Mouse (Mus musculus): ENCODE results near the gene Fiz1. TPM values are rescaled to one million over a fixed set of nuclear protein-coding genes. Genes with fewer than 3 reads are reported as not detected.
"Not testable (repeated sequence)": the region's sequence is repeated elsewhere in the genome, so short reads cannot be mapped to it uniquely, and the experiment has no call there.

Fiz1 gene
- polyA plus RNA-seq, 1 experiment: 79.3 TPM

DNA sequence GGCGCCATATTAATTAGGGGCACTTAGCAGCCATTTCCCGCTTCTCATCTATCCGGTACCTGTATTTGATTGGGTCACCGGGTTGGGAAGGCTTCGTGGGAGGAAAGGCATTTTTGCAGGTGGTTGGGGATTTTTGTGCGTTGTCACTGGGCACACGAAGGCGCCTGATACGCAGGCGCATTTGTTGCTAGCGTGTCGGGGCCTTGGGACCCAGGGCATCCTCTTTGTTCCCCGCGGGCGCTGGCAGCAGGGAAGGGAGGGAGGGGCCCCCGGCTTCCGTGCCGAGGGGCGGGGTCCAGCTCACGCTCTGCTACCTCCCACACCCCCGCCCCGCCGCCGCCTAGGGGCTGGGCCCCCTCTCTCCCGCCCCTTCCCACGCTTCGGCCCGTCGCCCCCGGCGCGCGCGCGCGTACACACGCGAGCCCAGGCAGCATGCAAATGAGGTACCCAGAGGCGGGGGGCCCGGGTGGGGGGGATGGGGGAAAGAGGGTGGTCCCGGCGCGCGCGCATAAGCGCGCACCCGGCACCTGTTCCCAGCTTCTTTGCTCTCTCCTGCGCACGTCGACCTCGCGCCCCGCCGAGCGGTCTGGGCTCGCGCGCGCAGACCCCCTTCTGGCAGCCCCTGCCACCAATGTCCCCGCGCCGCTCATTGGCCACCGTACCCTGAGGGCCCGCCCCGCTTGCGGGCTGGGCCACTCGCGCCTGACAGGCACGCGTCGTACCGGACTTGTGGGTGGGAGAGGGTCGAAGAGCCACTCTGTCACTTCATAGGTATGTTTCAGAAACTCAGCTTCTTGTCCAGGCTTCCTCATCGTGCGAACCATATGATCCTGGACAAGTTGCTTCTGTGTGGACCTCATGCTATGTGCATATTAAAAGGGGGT is 863 bp upstream of the Fiz1 start, which contains the start of gene Gm44973:
Gene Gm44973, plus strand, starts transcription at position 379 of the 884 bp plus-strand sequence.
- H3K27me3 ChIP-seq (ENCODE audit: control insufficient read depth, insufficient read depth, low read length): no peaks in the 10 kb centered on the region
- DNase-seq: peak; percentile 95
- H3K36me3 ChIP-seq (ENCODE audit: control insufficient read depth, insufficient read depth, low read length): peaks cover 23% of the 10 kb centered on the region
- H3K4me1 ChIP-seq (replicated peaks; ENCODE audit: control insufficient read depth, insufficient read depth, low read length): peaks cover 2% of the 10 kb centered on the region; the same call in 1 of the 2 replicates
- peak within 1 kb of the TSS; percentile 79 for H3K4me3 ChIP-seq (ENCODE audit: control insufficient read depth, insufficient read depth, low read length)
- peak; percentile 34; the same call in 1 of the 2 replicates for TF ChIP-seq POLR2A (IDR thresholded peaks at IDR 0.05; ENCODE audit: control insufficient read depth, extremely low read depth, insufficient read depth, low read length, poor library complexity)
- 0 out of 2 replicates have a peak, but pooled peaks have one; percentile 13 for TF ChIP-seq CTCF (IDR thresholded peaks at IDR 0.05; ENCODE audit: borderline replicate concordance, control insufficient read depth, extremely low read depth, insufficient read depth, low read length, poor library complexity)
- H3K27ac ChIP-seq (ENCODE audit: control insufficient read depth, insufficient read depth, low read length): peak within 1 kb of the TSS; percentile 96
- under 1% methylated on average over 74 of the region's 76 CpGs for WGBS

- Histone ChIP-seq H3K36me3 (ENCODE audit: control insufficient read depth, insufficient read depth, low read length) (peaks cover 47% of the 10 kb centered on the region), H3K4me1 (replicated peaks; ENCODE audit: control insufficient read depth, insufficient read depth, low read length) (no peaks in the 10 kb centered on the region), H3K4me3 (ENCODE audit: control insufficient read depth, insufficient read depth, low read length) (no peak overlapping the region), H3K27me3 (ENCODE audit: control insufficient read depth, insufficient read depth, low read length) (no peaks in the 10 kb centered on the region; the same call in 1 of the 2 replicates), H3K27ac (ENCODE audit: control insufficient read depth, insufficient read depth, low read length) (no peak overlapping the region)
- DNase-seq: no peak
- no peak for TF ChIP-seq POLR2A (IDR thresholded peaks at IDR 0.05; ENCODE audit: control insufficient read depth, extremely low read depth, insufficient read depth, low read length, poor library complexity)
- TF ChIP-seq CTCF (IDR thresholded peaks at IDR 0.05; ENCODE audit: borderline replicate concordance, control insufficient read depth, extremely low read depth, insufficient read depth, low read length, poor library complexity): no peak
- 86% methylated on average over 27 of the region's 27 CpGs for WGBS
Observed at GRCm38 (mm10) chr7:5012681-5013513, 1.6 kb downstream of the Fiz1 start.

- peaks cover 56% of the 10 kb centered on the region for H3K36me3 ChIP-seq (ENCODE audit: control insufficient read depth, insufficient read depth, low read length)
- no peak overlapping the region for H3K27ac ChIP-seq (ENCODE audit: control insufficient read depth, insufficient read depth, low read length)
Observed at GRCm38 (mm10) chr7:5008229-5008628, 6.3 kb downstream of the Fiz1 start.

DNA sequence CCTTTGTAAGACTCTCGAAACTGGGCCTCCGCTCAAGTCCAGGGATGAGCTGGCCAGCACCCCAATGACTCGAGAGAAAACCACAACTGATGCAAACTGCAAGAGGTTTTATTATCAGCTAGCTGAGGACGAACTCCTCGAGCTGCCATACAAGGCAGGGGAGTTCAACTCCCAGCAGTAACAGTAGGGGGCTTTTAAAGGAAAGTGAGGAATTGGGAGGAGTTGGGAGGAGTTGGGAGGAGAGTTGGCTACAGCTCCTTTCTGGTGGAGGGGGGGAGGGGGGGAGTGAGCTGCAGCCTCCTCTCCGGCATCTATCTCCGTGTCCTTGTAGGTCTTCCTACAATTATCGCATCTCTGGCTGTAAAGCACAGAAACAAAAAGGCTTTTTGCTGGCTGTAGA is 11.6 kb downstream of the Fiz1 start:
- DNase-seq; H3K27me3 ChIP-seq (ENCODE audit: control insufficient read depth, insufficient read depth, low read length); H3K36me3 ChIP-seq (ENCODE audit: control insufficient read depth, insufficient read depth, low read length); H3K27ac ChIP-seq (ENCODE audit: control insufficient read depth, insufficient read depth, low read length); H3K4me3 ChIP-seq (ENCODE audit: control insufficient read depth, insufficient read depth, low read length); H3K4me1 ChIP-seq (replicated peaks; ENCODE audit: control insufficient read depth, insufficient read depth, low read length): not testable (repeated sequence)
- 92% methylated on average over 8 of the region's 8 CpGs for WGBS

More at GRCm38 (mm10) chr7:5008229-5008628, 6.3 kb downstream of the Fiz1 start:
- no peak overlapping the region for H3K4me3 ChIP-seq (ENCODE audit: control insufficient read depth, insufficient read depth, low read length)
- DNase-seq: no peak
- H3K4me1 ChIP-seq (replicated peaks; ENCODE audit: control insufficient read depth, insufficient read depth, low read length): no peaks in the 10 kb centered on the region
- no peak for TF ChIP-seq POLR2A (IDR thresholded peaks at IDR 0.05; ENCODE audit: control insufficient read depth, extremely low read depth, insufficient read depth, low read length, poor library complexity)
- no peak for TF ChIP-seq CTCF (IDR thresholded peaks at IDR 0.05; ENCODE audit: borderline replicate concordance, control insufficient read depth, extremely low read depth, insufficient read depth, low read length, poor library complexity)
- WGBS: 97% methylated on average over 26 of the region's 26 CpGs
- H3K27me3 ChIP-seq (ENCODE audit: control insufficient read depth, insufficient read depth, low read length): no peaks in the 10 kb centered on the region; the same call in 1 of the 2 replicates

GRCm38 (mm10) chr7:4999876-5000275 is 14.6 kb downstream of the Fiz1 start:
- H3K36me3 ChIP-seq (ENCODE audit: control insufficient read depth, insufficient read depth, low read length): no peaks in the 10 kb centered on the region
- peaks cover 14% of the 10 kb centered on the region for H3K4me1 ChIP-seq (replicated peaks; ENCODE audit: control insufficient read depth, insufficient read depth, low read length)
- WGBS: 71% methylated on average over 2 of the region's 2 CpGs
- no peak overlapping the region for H3K27ac ChIP-seq (ENCODE audit: control insufficient read depth, insufficient read depth, low read length)
- DNase-seq: peak; percentile 48
- no peak overlapping the region for H3K4me3 ChIP-seq (ENCODE audit: control insufficient read depth, insufficient read depth, low read length)
- no peaks in the 10 kb centered on the region for H3K27me3 ChIP-seq (ENCODE audit: control insufficient read depth, insufficient read depth, low read length)
- TF ChIP-seq CTCF (IDR thresholded peaks at IDR 0.05; ENCODE audit: borderline replicate concordance, control insufficient read depth, extremely low read depth, insufficient read depth, low read length, poor library complexity) (no peak), POLR2A (IDR thresholded peaks at IDR 0.05; ENCODE audit: control insufficient read depth, extremely low read depth, insufficient read depth, low read length, poor library complexity) (no peak)

DNA sequence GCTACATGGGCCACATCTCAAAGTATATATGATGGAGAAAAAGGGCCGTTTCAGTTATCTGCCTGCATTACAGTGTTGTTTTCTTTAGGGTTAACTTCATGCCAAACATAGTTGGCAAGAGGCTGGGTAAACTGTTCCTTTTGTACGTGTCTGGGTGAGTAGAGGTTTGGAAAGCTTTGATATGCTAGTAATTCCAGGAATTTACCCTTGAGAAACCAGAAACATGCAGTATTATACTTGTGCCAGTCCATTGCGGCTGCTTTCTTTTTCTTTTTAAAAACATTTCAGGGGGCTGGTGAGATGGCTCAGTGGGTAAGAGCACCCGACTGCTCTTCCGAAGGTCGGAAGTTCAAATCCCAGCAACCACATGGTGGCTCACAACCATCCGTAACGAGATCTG is 17.6 kb downstream of the Fiz1 start:
- no peak for DNase-seq
- Histone ChIP-seq H3K4me3 (ENCODE audit: control insufficient read depth, insufficient read depth, low read length) (no peak overlapping the region), H3K36me3 (ENCODE audit: control insufficient read depth, insufficient read depth, low read length) (no peaks in the 10 kb centered on the region), H3K4me1 (replicated peaks; ENCODE audit: control insufficient read depth, insufficient read depth, low read length) (peaks cover 18% of the 10 kb centered on the region), H3K27me3 (ENCODE audit: control insufficient read depth, insufficient read depth, low read length) (no peaks in the 10 kb centered on the region), H3K27ac (ENCODE audit: control insufficient read depth, insufficient read depth, low read length) (no peak overlapping the region)
- TF ChIP-seq CTCF (IDR thresholded peaks at IDR 0.05; ENCODE audit: borderline replicate concordance, control insufficient read depth, extremely low read depth, insufficient read depth, low read length, poor library complexity) (no peak), POLR2A (IDR thresholded peaks at IDR 0.05; ENCODE audit: control insufficient read depth, extremely low read depth, insufficient read depth, low read length, poor library complexity) (no peak)
- 85% methylated on average over 8 of the region's 8 CpGs for WGBS

Data from thymus, adult 2 months (tissue).